Mouse (Mus musculus): Measurements from ENCODE around the gene Fthl17e. TPM values are rescaled to one million over a fixed set of nuclear protein-coding genes. Genes with fewer than 3 reads are reported as not detected.
"Not testable (repeated sequence)": the region's sequence is repeated elsewhere in the genome, so short reads cannot be mapped to it uniquely, and the experiment has no call there.

Fthl17e gene
- total RNA-seq (2014; rRNA removed) (not detected in 2 replicates), polyA plus RNA-seq (2015; fragmentation: Nextera tagmentation; extraction: Ambion mirVana) (not detected in 2 replicates)

DNA sequence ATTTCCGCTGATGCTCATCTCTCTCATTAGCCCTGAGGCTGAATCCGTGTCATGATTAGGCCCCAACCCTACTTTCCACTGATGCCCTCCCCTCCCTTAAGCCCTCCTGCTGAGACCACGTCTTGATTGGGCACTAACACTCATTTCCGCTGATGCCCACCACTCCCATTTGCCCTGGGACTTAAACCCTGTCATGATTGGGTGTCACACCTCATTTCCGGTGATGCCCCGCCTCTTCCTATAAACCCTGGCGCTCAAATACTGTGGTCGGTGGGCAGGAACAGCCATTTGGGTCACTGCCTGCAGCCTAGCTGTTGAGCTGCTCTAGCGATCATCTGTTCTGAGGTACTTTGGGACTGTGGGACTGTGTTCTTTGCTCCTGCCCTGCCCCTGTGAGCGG, at the start of gene Fthl17e:
Gene Fthl17e, plus strand, starts transcription at position 301 of the 400 bp plus-strand sequence.
- not testable (repeated sequence) for H3K4me2 ChIP-seq (ENCODE audit: low read depth, low read length); DNase-seq (ENCODE audit: low spot score); H3K4me1 ChIP-seq (ENCODE audit: insufficient read depth, low read length); H3K9ac ChIP-seq (replicated peaks; ENCODE audit: low read length); H3K27ac ChIP-seq; ATAC-seq; H3K36me3 ChIP-seq (ENCODE audit: insufficient read depth, low read length); H3K4me3 ChIP-seq (ENCODE audit: low read length); H3K27me3 ChIP-seq (ENCODE audit: insufficient read depth, low read length); H3K9me3 ChIP-seq (ENCODE audit: low read length)
- WGBS = 83% methylated on average over 1 of the region's 10 CpGs

DNA sequence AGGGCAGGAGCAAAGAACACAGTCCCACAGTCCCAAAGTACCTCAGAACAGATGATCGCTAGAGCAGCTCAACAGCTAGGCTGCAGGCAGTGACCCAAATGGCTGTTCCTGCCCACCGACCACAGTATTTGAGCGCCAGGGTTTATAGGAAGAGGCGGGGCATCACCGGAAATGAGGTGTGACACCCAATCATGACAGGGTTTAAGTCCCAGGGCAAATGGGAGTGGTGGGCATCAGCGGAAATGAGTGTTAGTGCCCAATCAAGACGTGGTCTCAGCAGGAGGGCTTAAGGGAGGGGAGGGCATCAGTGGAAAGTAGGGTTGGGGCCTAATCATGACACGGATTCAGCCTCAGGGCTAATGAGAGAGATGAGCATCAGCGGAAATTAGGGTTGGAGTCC, 46.6 kb upstream of the Fthl17e start, which contains the start of gene Fthl17d:
Gene Fthl17d, minus strand, starts transcription at position 101 of the 400 bp plus-strand sequence.
- H3K4me3 ChIP-seq (ENCODE audit: low read length); H3K36me3 ChIP-seq (ENCODE audit: insufficient read depth, low read length); H3K4me2 ChIP-seq (ENCODE audit: low read depth, low read length); H3K9ac ChIP-seq (replicated peaks; ENCODE audit: low read length); H3K9me3 ChIP-seq (ENCODE audit: low read length); DNase-seq (ENCODE audit: low spot score); H3K4me1 ChIP-seq (ENCODE audit: insufficient read depth, low read length); H3K27ac ChIP-seq; ATAC-seq; H3K27me3 ChIP-seq (ENCODE audit: insufficient read depth, low read length): not testable (repeated sequence)
- WGBS = no CpG with 5 or more reads among the region's 9 CpGs

DNA sequence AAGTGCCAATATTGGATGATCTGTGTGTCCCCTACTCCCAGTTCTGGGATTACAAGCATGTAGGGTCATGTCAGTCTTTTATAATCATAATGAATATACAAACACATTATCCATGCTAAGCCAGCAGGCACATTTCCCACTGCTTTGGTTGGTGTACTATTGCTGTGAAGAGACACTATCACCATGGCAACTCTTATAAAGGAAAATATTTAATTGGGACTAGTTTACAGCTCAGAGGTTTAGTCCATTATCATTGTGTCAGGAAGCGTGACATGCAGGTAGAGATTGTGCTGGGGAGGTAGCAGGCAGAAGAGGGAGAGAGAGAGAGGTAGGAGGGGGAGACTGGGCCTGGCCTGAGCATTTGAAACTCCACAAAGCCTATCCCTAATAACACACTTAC, 17.2 kb upstream of the Fthl17e start:
- ATAC-seq = peak; percentile 27; the same call in 1 of the 2 replicates

DNA sequence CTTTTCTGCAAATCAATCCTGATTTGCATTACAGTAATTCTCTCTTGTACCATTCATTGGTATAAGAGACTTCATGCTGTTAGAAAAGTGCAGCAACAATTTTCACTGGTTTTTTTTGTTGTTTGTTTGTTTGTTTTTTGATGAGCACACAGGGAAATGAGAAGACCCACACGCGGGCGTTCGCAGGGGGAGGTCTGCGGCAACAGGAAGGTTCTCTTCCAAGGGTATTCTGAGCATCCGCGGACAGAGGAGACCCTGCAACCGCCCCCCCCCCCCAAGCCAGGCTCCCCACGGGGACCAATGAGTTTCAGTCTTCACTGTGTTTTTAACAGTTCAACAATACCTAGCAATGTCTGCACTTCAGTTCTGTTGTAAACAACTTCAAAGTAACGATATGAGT, 13.8 kb upstream of the Fthl17e start:
- Histone ChIP-seq H3K9ac (replicated peaks; ENCODE audit: low read length) (no peak overlapping the region), H3K27me3 (ENCODE audit: insufficient read depth, low read length) (no peaks in the 10 kb centered on the region), H3K4me2 (ENCODE audit: low read depth, low read length) (no peak overlapping the region), H3K4me3 (ENCODE audit: low read length) (no peak overlapping the region), H3K36me3 (ENCODE audit: insufficient read depth, low read length) (no peaks in the 10 kb centered on the region), H3K27ac (no peak overlapping the region), H3K9me3 (ENCODE audit: low read length) (no peaks in the 10 kb centered on the region), H3K4me1 (ENCODE audit: insufficient read depth, low read length) (no peaks in the 10 kb centered on the region)
- 55% methylated on average over 10 of the region's 10 CpGs for WGBS
- DNase-seq (ENCODE audit: low spot score) (no peak), ATAC-seq (no peak)
- no peak for TF ChIP-seq CTCF (IDR thresholded peaks at IDR 0.05; ENCODE audit: low read depth)

More for the DNA sequence above, 17.2 kb upstream of the Fthl17e start:
- WGBS = 36% methylated on average over 1 of the region's 1 CpGs
- H3K36me3 ChIP-seq (ENCODE audit: insufficient read depth, low read length) = no peaks in the 10 kb centered on the region
- TF ChIP-seq CTCF (IDR thresholded peaks at IDR 0.05; ENCODE audit: low read depth) = no peak
- H3K4me3 ChIP-seq (ENCODE audit: low read length) = no peak overlapping the region
- no peak overlapping the region for H3K4me2 ChIP-seq (ENCODE audit: low read depth, low read length)
- no peaks in the 10 kb centered on the region for H3K4me1 ChIP-seq (ENCODE audit: insufficient read depth, low read length)
- H3K27ac ChIP-seq = no peak overlapping the region
- no peaks in the 10 kb centered on the region for H3K27me3 ChIP-seq (ENCODE audit: insufficient read depth, low read length)
- no peaks in the 10 kb centered on the region for H3K9me3 ChIP-seq (ENCODE audit: low read length)
- DNase-seq (ENCODE audit: low spot score) = no peak
- no peak overlapping the region for H3K9ac ChIP-seq (replicated peaks; ENCODE audit: low read length)

DNA sequence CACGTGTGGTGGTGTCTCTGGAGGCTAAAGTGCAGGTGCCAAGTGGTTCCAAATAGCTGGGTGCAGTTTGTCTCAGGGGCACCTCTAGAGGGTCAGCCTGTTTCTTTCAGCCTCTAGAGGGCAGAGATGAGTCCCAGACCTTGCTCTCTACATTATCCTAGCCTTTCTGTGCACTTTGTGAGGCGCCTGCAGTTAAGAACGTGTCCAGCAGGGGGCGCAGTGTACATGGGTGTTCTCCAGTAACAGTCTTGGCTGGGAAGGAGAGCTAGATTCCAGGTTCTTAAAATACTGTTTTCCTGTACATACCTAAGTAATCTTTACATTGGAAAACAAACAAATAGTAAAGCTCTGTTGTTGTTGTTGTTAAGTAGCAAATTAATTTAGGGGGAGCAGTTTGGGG, 8.3 kb downstream of the Fthl17e start:
- H3K4me2 ChIP-seq (ENCODE audit: low read depth, low read length); H3K4me1 ChIP-seq (ENCODE audit: insufficient read depth, low read length); H3K4me3 ChIP-seq (ENCODE audit: low read length); H3K27ac ChIP-seq; H3K36me3 ChIP-seq (ENCODE audit: insufficient read depth, low read length); H3K9me3 ChIP-seq (ENCODE audit: low read length); H3K9ac ChIP-seq (replicated peaks; ENCODE audit: low read length); H3K27me3 ChIP-seq (ENCODE audit: insufficient read depth, low read length); ATAC-seq; DNase-seq (ENCODE audit: low spot score): not testable (repeated sequence)
- WGBS = 32% methylated on average over 3 of the region's 4 CpGs

DNA sequence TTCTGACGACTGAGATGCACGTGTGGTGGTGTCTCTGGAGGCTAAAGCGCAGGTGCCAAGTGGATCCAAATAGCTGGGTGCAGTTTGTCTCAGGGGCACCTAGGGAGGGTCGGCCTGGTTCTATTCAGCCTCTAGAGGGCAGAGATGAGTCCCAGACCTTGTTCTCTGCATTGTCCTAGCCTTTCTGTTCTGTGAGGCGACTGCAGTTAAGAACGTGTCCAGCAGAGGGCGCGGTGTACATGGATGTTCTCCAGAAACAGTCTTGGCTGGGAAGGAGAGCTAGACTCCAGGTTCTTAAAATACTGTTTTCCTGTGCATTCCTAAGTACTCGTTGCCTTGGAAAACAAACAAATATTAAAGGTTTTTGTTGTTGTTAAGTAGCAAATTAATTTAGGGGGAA, 27.7 kb downstream of the Fthl17e start:
- WGBS = 27% methylated on average over 7 of the region's 9 CpGs
- H3K27ac ChIP-seq; H3K27me3 ChIP-seq (ENCODE audit: insufficient read depth, low read length); H3K36me3 ChIP-seq (ENCODE audit: insufficient read depth, low read length); H3K9me3 ChIP-seq (ENCODE audit: low read length); H3K4me2 ChIP-seq (ENCODE audit: low read depth, low read length); H3K4me3 ChIP-seq (ENCODE audit: low read length); H3K9ac ChIP-seq (replicated peaks; ENCODE audit: low read length); H3K4me1 ChIP-seq (ENCODE audit: insufficient read depth, low read length): not testable (repeated sequence)
- DNase-seq (ENCODE audit: low spot score) = peak; percentile 8
- TF ChIP-seq CTCF (IDR thresholded peaks at IDR 0.05; ENCODE audit: low read depth) = peak; percentile 45
- peak; percentile 61; the same call in 1 of the 2 replicates for ATAC-seq

DNA sequence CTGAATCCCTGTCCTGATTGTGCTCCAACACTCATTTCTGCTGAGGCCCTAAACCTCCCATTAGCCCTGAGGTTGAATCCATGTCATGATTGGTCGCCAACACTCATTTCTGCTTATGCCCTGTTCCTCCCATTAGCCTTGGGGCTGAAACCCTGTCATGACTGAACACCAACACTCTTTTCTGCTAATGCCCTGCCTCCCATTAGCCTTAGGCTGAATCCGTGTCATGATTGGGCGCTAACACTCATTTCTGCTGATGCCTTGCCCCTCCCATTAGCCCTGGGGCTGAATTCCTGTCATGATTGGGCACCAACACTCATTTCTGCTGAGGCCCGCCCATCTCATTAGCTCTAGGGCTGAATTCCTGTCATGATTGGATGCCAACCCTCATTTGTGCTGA, 28.8 kb downstream of the Fthl17e start:
- H3K9ac ChIP-seq (replicated peaks; ENCODE audit: low read length) = no peak overlapping the region
- H3K27me3 ChIP-seq (ENCODE audit: insufficient read depth, low read length) = no peaks in the 10 kb centered on the region
- H3K4me2 ChIP-seq (ENCODE audit: low read depth, low read length) = no peak overlapping the region
- H3K9me3 ChIP-seq (ENCODE audit: low read length) = no peaks in the 10 kb centered on the region
- 90% methylated on average over 4 of the region's 4 CpGs for WGBS
- ATAC-seq (no peak), DNase-seq (ENCODE audit: low spot score) (no peak)
- no peak overlapping the region for H3K4me3 ChIP-seq (ENCODE audit: low read length)
- TF ChIP-seq CTCF (IDR thresholded peaks at IDR 0.05; ENCODE audit: low read depth) = no peak
- no peak overlapping the region for H3K27ac ChIP-seq
- H3K36me3 ChIP-seq (ENCODE audit: insufficient read depth, low read length) = no peaks in the 10 kb centered on the region
- no peaks in the 10 kb centered on the region for H3K4me1 ChIP-seq (ENCODE audit: insufficient read depth, low read length)

DNA sequence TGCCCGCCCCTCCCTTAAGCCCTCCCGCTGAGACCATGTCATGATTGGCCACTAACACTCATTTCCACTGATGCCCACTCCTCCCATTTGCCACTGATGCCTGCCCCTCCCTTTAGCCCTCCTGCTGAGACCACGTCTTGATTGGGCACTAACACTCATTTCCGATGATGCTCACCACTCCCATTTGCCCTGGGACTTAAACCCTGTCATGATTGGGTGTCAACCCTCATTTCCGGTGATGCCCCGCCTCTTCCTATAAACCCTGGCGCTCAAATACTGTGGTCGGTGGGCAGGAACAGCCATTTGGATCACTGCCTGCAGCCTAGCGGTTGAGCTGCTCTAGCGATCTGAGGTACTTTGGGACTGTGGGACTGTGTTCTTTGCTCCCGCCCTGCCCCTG, 29.4 kb downstream of the Fthl17e start, which contains the start of gene Fthl17f:
Gene Fthl17f, plus strand, starts transcription at position 301 of the 400 bp plus-strand sequence.
- not testable (repeated sequence) for H3K27me3 ChIP-seq (ENCODE audit: insufficient read depth, low read length); H3K4me3 ChIP-seq (ENCODE audit: low read length); ATAC-seq; H3K36me3 ChIP-seq (ENCODE audit: insufficient read depth, low read length); H3K27ac ChIP-seq; H3K4me2 ChIP-seq (ENCODE audit: low read depth, low read length); H3K4me1 ChIP-seq (ENCODE audit: insufficient read depth, low read length); DNase-seq (ENCODE audit: low spot score); H3K9me3 ChIP-seq (ENCODE audit: low read length); H3K9ac ChIP-seq (replicated peaks; ENCODE audit: low read length)
- WGBS = 93% methylated on average over 11 of the region's 11 CpGs
